Comparison of ENCODE assay signal across 10 mouse cellular contexts in genomic region chr12:103314640-103315361, GRCm38 (mm10). TPM values are rescaled to one million over a fixed set of nuclear protein-coding genes. Genes with fewer than 3 reads are reported as not detected.
DNase-seq lines count a peak whose midpoint lies in the region; ATAC-seq lines count a peak whose summit lies in the region.
"Had no signal": no experiment of that assay in that cellular context is flagged by ENCODE, and none has a peak within 500 bp of the region (broad histone marks: within the 10 kb centered on the region; RNA-seq: fewer than 3 reads in every experiment).

No protein-coding gene starts in this region.

- H3K27me3 ChIP-seq in heart, embryonic 10.5 days (ENCODE audit: insufficient read depth, poor library complexity, severe bottlenecking): peaks cover 54% of the 10 kb centered on the region
- H3K27me3 ChIP-seq in limb, embryonic 12.5 days: peaks cover 47% of the 10 kb centered on the region
- H3K27me3 ChIP-seq in stomach, embryonic 16.5 days (ENCODE audit: control insufficient read depth, insufficient read depth, low read length): peaks cover 25% of the 10 kb centered on the region; the same call in 1 of the 2 replicates

- no peak overlapping the region for H3K9ac ChIP-seq in limb, embryonic 12.5 days (replicated peaks)
- no peak overlapping the region for H3K9ac ChIP-seq in stomach, embryonic 16.5 days (ENCODE audit: low read length)

- peak overlapping the region; percentile 59; the same call in 1 of the 2 replicates for H3K27ac ChIP-seq in heart, embryonic 10.5 days
- no peak overlapping the region for H3K27ac ChIP-seq in limb, embryonic 12.5 days
- no peak overlapping the region for H3K27ac ChIP-seq in stomach, embryonic 16.5 days (ENCODE audit: low read length)

- H3K4me1 ChIP-seq in heart, embryonic 10.5 days: peaks cover 36% of the 10 kb centered on the region
- peaks cover 25% of the 10 kb centered on the region for H3K4me1 ChIP-seq in limb, embryonic 12.5 days (replicated peaks)
- H3K4me1 ChIP-seq in stomach, embryonic 16.5 days (ENCODE audit: control insufficient read depth, insufficient read depth, low read length): peaks cover 3% of the 10 kb centered on the region

- peak overlapping the region; percentile 53 for H3K4me3 ChIP-seq in heart, embryonic 10.5 days
- peak overlapping the region; percentile 18 for H3K4me3 ChIP-seq in limb, embryonic 12.5 days (replicated peaks)
- no peak overlapping the region for H3K4me3 ChIP-seq in stomach, embryonic 16.5 days (replicated peaks; ENCODE audit: low read length)
- H3K4me3 ChIP-seq: erythroblast, embryonic 14.5 days; myocyte had no signal

- no peaks in the 10 kb centered on the region for H3K9me3 ChIP-seq in heart, embryonic 10.5 days
- H3K9me3 ChIP-seq in limb, embryonic 12.5 days: no peaks in the 10 kb centered on the region
- no peaks in the 10 kb centered on the region for H3K9me3 ChIP-seq in stomach, embryonic 16.5 days (replicated peaks; ENCODE audit: control insufficient read depth, low read length)

- no peak for ATAC-seq in limb, embryonic 12.5 days (ENCODE audit: insufficient number of reproducible peaks, insufficient read depth, low FRiP score, low TSS enrichment, low read depth)
- no peak for ATAC-seq in stomach, embryonic 16.5 days (ENCODE audit: insufficient read depth, low FRiP score)

- 0 out of 2 replicates have a peak, but pooled peaks cover 5% of the 10 kb centered on the region for H3K36me3 ChIP-seq in heart, embryonic 10.5 days
- no peaks in the 10 kb centered on the region for H3K36me3 ChIP-seq in limb, embryonic 12.5 days
- H3K36me3 ChIP-seq in stomach, embryonic 16.5 days (ENCODE audit: control insufficient read depth, insufficient read depth, low read length): no peaks in the 10 kb centered on the region

- 6% methylated on average over 25 of the region's 25 CpGs for whole genome bisulfite sequencing in heart, embryonic 10.5 days
- WGBS in limb, embryonic 12.5 days: 7% methylated on average over 24 of the region's 25 CpGs
- 9% methylated on average over 25 of the region's 25 CpGs for WGBS in stomach, embryonic 16.5 days

- no peak for DNase-seq in heart, embryonic 10.5 days (ENCODE audit: low spot score)
- no peak for DNase-seq in heart, adult 18-20 months
- DNase-seq in right cerebral cortex, postnatal 14 days: peak; percentile 40
- DNase-seq in right cerebral cortex, adult 2 months (ENCODE audit: low spot score in 2 of 2): no peak
- no peak for DNase-seq in cerebellum, postnatal 25 days
- DNase-seq in thymus, postnatal 25 days: no peak

- peak overlapping the region; percentile 51 for H3K4me2 ChIP-seq in limb, embryonic 12.5 days
- H3K4me2 ChIP-seq in stomach, embryonic 16.5 days (ENCODE audit: low read depth, low read length): peak overlapping the region; percentile 37

RNA-seq across cellular contexts. Expression of gene Fam181a, which starts 4.0 kb away (rescaled TPM):
- polyA plus RNA-seq in heart, embryonic 10.5 days (2016; fragmentation: Nextera tagmentation; extraction: Ambion mirVana): not detected in 2 replicates
- total RNA-seq in heart, adult 18-20 months (2021): not detected
- polyA plus RNA-seq in limb, embryonic 12.5 days (2016; fragmentation: Nextera tagmentation; extraction: Ambion mirVana): 0.23 TPM in 1 of 2 replicates, not detected in the other
- not detected in 2 replicates for polyA plus RNA-seq in stomach, embryonic 16.5 days (2015; fragmentation: Nextera tagmentation; extraction: Ambion mirVana)
- polyA plus RNA-seq: erythroblast, embryonic 14.5 days; myocyte had no signal

RNA-seq across cellular contexts. Expression of gene Asb2, which starts 41.0 kb away (rescaled TPM):
- polyA plus RNA-seq in heart, embryonic 10.5 days (2016; fragmentation: Nextera tagmentation; extraction: Ambion mirVana): 152 and 312 TPM in 2 replicates
- total RNA-seq in heart, adult 18-20 months (2021): 100 to 1,000 TPM; 561 to 602 TPM
- polyA plus RNA-seq in limb, embryonic 12.5 days (2016; fragmentation: Nextera tagmentation; extraction: Ambion mirVana): 2.8 and 2.9 TPM in 2 replicates
- 26.3 and 27.7 TPM in 2 replicates for polyA plus RNA-seq in stomach, embryonic 16.5 days (2015; fragmentation: Nextera tagmentation; extraction: Ambion mirVana)
